Mouse (Mus musculus) ES-E14 (cell line): ENCODE results near the gene Fam117b. TPM values are rescaled to one million over a fixed set of nuclear protein-coding genes. Genes with fewer than 3 reads are reported as not detected.

Source experiments
- DNase-seq: peaks from one replicate; pipeline ENCODE4 v3.0.0-alpha.2; 2013; ENCODE audit warnings: low read depth, low spot score
- H3K27ac ChIP-seq: 2 replicates; pipeline ENCODE4 v1.5.1; 2012; ENCODE audit warnings: low read depth, mild to moderate bottlenecking, low read length, moderate library complexity, mixed read lengths; ENCODE audit not compliant: poor library complexity, insufficient read depth, severe bottlenecking
- H3K36me3 ChIP-seq: 2 replicates; pipeline ENCODE4 v1.6.1; 2012; ENCODE audit warnings: mild to moderate bottlenecking, low read length, moderate library complexity, mixed read lengths; ENCODE audit not compliant: control insufficient read depth, poor library complexity, insufficient read depth, severe bottlenecking
- H3K4me1 ChIP-seq, 2 experiments: fragments of 150-350 bp in 1 of 2; sonication (generic) in 1 of 2; 2 replicates each; pipeline ENCODE4 v1.6.1; 2012; ENCODE audit warnings: low read length in 2 of 2, mild to moderate bottlenecking in 1 of 2, mixed read lengths in 1 of 2; ENCODE audit not compliant: control insufficient read depth in 2 of 2, insufficient read depth in 2 of 2, poor library complexity in 1 of 2
- H3K4me3 ChIP-seq, 2 experiments: fragments of 150-350 bp in 1 of 2; sonication (generic) in 1 of 2; 2 replicates each; pipeline ENCODE4 v1.5.1; 2012; ENCODE audit warnings: low read length in 2 of 2, low read depth in 1 of 2, mild to moderate bottlenecking in 1 of 2, mixed read lengths in 1 of 2; ENCODE audit not compliant: insufficient read depth in 1 of 2, poor library complexity in 1 of 2, severe bottlenecking in 1 of 2
- H3K9ac ChIP-seq: 2 replicates; pipeline ENCODE4 v1.6.1; 2012; ENCODE audit warnings: low read depth, mild to moderate bottlenecking, low read length, mixed read lengths; ENCODE audit not compliant: poor library complexity, insufficient read depth, severe bottlenecking
- H3K9me3 ChIP-seq: fragments of 150-350 bp; sonication (generic); 2 replicates; pipeline ENCODE4 v1.6.1; 2012; ENCODE audit warnings: low read depth, mild to moderate bottlenecking, low read length; ENCODE audit not compliant: control insufficient read depth, insufficient read depth
- CHD2 ChIP-seq: IDR thresholded peaks from 2 replicates; pipeline ENCODE4 v1.6.1; 2014; ENCODE audit warnings: mild to moderate bottlenecking, low read depth, low read length, inconsistent platforms
- HCFC1 ChIP-seq: IDR thresholded peaks from 2 replicates; pipeline ENCODE4 v1.6.1; 2012; ENCODE audit warnings: low read length, inconsistent platforms, borderline replicate concordance; ENCODE audit not compliant: insufficient read depth
- MAFK ChIP-seq: IDR thresholded peaks from 2 replicates; pipeline ENCODE4 v1.6.1; 2014; ENCODE audit warnings: mild to moderate bottlenecking, low read depth, low read length, inconsistent platforms; ENCODE audit not compliant: insufficient read depth
- ZC3H11A ChIP-seq: IDR thresholded peaks from 2 replicates; pipeline ENCODE4 v1.6.1; 2012; ENCODE audit warnings: low read depth, mild to moderate bottlenecking, inconsistent platforms, low read length, borderline replicate concordance
- ZNF384 ChIP-seq: IDR thresholded peaks from 2 replicates; pipeline ENCODE4 v1.6.1; 2012; ENCODE audit warnings: low read depth, low read length, inconsistent platforms
- in situ Hi-C, 2 experiments: fragments of 600-800 bp; cut with MboI; formaldehyde crosslinking; loops; one replicate each; pipeline ENCODE4 v1.15.1; 2025; ENCODE audit warnings: low sequenced_read_pairs in 2 of 2, inconsistent platforms in 1 of 2; ENCODE audit not compliant: unreplicated experiment in 2 of 2
- total RNA-seq: library from RNA; depleted of rRNA; stranded (reverse); fragments of 300-350 nt; gene quantifications from 2 replicates; pipeline ENCODE4 v1.2.3, GENCODE M21; 2012

Fam117b gene
- total RNA-seq, 1 experiment = 9.9 TPM

- no peaks in the 10 kb centered on the region for H3K9me3 ChIP-seq
- no peak for TF ChIP-seq CHD2
- TF ChIP-seq MAFK = no peak
- TF ChIP-seq ZC3H11A = no peak
- no peak for TF ChIP-seq ZNF384
- TF ChIP-seq HCFC1 = no peak
- no peaks in the 10 kb centered on the region for H3K4me1 ChIP-seq
- peaks cover 3% of the 10 kb centered on the region; the same call in 1 of the 2 replicates for H3K36me3 ChIP-seq
- no peak overlapping the region for H3K9ac ChIP-seq
- in situ Hi-C loops = no loop called here
- DNase-seq = no peak
- H3K4me3 ChIP-seq = no peak overlapping the region
- no peak overlapping the region for H3K27ac ChIP-seq
Observed at GRCm38 (mm10) chr1:59987399-59988040, 74.7 kb downstream of the Fam117b start.

GRCm38 (mm10) chr1:59995646-59996045, 82.8 kb downstream of the Fam117b start:
- in situ Hi-C loops = no loop called here
- TF ChIP-seq MAFK = no peak
- TF ChIP-seq CHD2 = no peak
- TF ChIP-seq HCFC1 = no peak
- TF ChIP-seq ZNF384 = no peak
- no peak for TF ChIP-seq ZC3H11A
- H3K36me3 ChIP-seq = no peaks in the 10 kb centered on the region
- DNase-seq = no peak
- peaks cover 0 to 2% of the 10 kb centered on the region in 2 experiments; a peak in 1 of 4 replicates for H3K4me1 ChIP-seq
- H3K9ac ChIP-seq = no peak overlapping the region
- H3K4me3 ChIP-seq = no peak overlapping the region
- no peak overlapping the region for H3K27ac ChIP-seq
- no peaks in the 10 kb centered on the region for H3K9me3 ChIP-seq

- peaks cover 0 to 2% of the 10 kb centered on the region in 2 experiments; a peak in 1 of 4 replicates for H3K4me1 ChIP-seq
- no peak overlapping the region for H3K4me3 ChIP-seq
- in situ Hi-C loops = no loop called here
- H3K27ac ChIP-seq = no peak overlapping the region
- no peaks in the 10 kb centered on the region for H3K36me3 ChIP-seq
- no peak for TF ChIP-seq CHD2
- no peak for TF ChIP-seq HCFC1
- no peak for TF ChIP-seq ZNF384
- DNase-seq = no peak
- H3K9me3 ChIP-seq = no peaks in the 10 kb centered on the region
- no peak overlapping the region for H3K9ac ChIP-seq
Observed at GRCm38 (mm10) chr1:59997352-59997751, 84.5 kb downstream of the Fam117b start.

- no peak for DNase-seq
- Histone ChIP-seq H3K36me3 (no peaks in the 10 kb centered on the region), H3K4me1 (peaks cover 0 to 2% of the 10 kb centered on the region in 2 experiments; a peak in 1 of 4 replicates), H3K27ac (no peak overlapping the region), H3K9me3 (no peaks in the 10 kb centered on the region), H3K4me3 (no peak overlapping the region), H3K9ac (no peak overlapping the region)
- TF ChIP-seq ZNF384 = no peak
- TF ChIP-seq ZC3H11A = no peak
- no peak for TF ChIP-seq CHD2
- TF ChIP-seq HCFC1 = no peak
- no peak for TF ChIP-seq MAFK
- in situ Hi-C loops = no loop called here
Observed at GRCm38 (mm10) chr1:60000319-60000718, 87.5 kb downstream of the Fam117b start.

GRCm38 (mm10) chr1:60007337-60007736, 94.5 kb downstream of the Fam117b start:
- H3K27ac ChIP-seq = no peak overlapping the region
- in situ Hi-C loops = no loop called here
- DNase-seq = no peak
- H3K4me3 ChIP-seq = no peak overlapping the region; a peak in 1 of 4 replicates
- peaks cover 0 to 4% of the 10 kb centered on the region in 2 experiments; a peak in 1 of 4 replicates for H3K4me1 ChIP-seq
- no peak overlapping the region for H3K9ac ChIP-seq
- TF ChIP-seq CHD2 = no peak
- no peak for TF ChIP-seq ZC3H11A
- no peak for TF ChIP-seq HCFC1
- no peak for TF ChIP-seq MAFK
- TF ChIP-seq ZNF384 = no peak
- H3K36me3 ChIP-seq = no peaks in the 10 kb centered on the region
- no peaks in the 10 kb centered on the region for H3K9me3 ChIP-seq
